In genomic region chr10:6647576-6647975, GRCm38 (mm10) we compare ENCODE assay signal across 14 mouse cellular contexts.
"Had no signal": no experiment of that assay in that cellular context is flagged by ENCODE, and none has a peak within 500 bp of the region (broad histone marks: within the 10 kb centered on the region; RNA-seq: fewer than 3 reads in every experiment).

No protein-coding gene starts in this region.

- ATAC-seq: intestine, postnatal 0 days; liver, postnatal 0 days had no signal

- H3K36me3 ChIP-seq: limb, embryonic 12.5 days; liver, embryonic 13.5 days; lung, embryonic 15.5 days; midbrain, embryonic 12.5 days had no signal

- H3K4me1 ChIP-seq: limb, embryonic 12.5 days; liver, embryonic 13.5 days; lung, embryonic 15.5 days; midbrain, embryonic 12.5 days had no signal

- H3K9me3 ChIP-seq: limb, embryonic 12.5 days; liver, embryonic 13.5 days; lung, embryonic 15.5 days; midbrain, embryonic 12.5 days had no signal

- H3K4me3 ChIP-seq: left cerebral cortex, adult 2 months; limb, embryonic 12.5 days; liver, embryonic 13.5 days; lung, embryonic 15.5 days; midbrain, embryonic 12.5 days had no signal

- H3K9ac ChIP-seq: limb, embryonic 12.5 days; liver, embryonic 13.5 days; liver, postnatal 0 days; lung, embryonic 15.5 days; midbrain, embryonic 12.5 days had no signal

- H3K4me2 ChIP-seq: limb, embryonic 12.5 days; liver, embryonic 13.5 days; lung, embryonic 15.5 days; midbrain, embryonic 12.5 days had no signal

- DNase-seq: kidney, adult 8-10 months; kidney, postnatal 25 days; liver; liver, embryonic 13.5 days; liver, postnatal 0 days; lung, postnatal 14 days; thymus, adult 18-20 months; thymus, postnatal 14 days had no signal

- H3K27me3 ChIP-seq: limb, embryonic 12.5 days; liver, embryonic 13.5 days; lung, embryonic 15.5 days; midbrain, embryonic 12.5 days had no signal

- H3K27ac ChIP-seq: left cerebral cortex, adult 2 months; limb, embryonic 12.5 days; liver, embryonic 13.5 days; lung, embryonic 15.5 days; midbrain, embryonic 12.5 days; stomach, postnatal 0 days had no signal
